Mouse (Mus musculus) myocyte (in vitro differentiated cells): ENCODE data around the gene Fat3. TPM values are rescaled to one million over a fixed set of nuclear protein-coding genes. Genes with fewer than 3 reads are reported as not detected.

Source experiments
- H3K27me3 ChIP-seq: one replicate; pipeline ENCODE4 v1.6.1; 2011; ENCODE audit not compliant: control insufficient read depth, insufficient read depth, insufficient read length
- H3K36me3 ChIP-seq: one replicate; pipeline ENCODE4 v1.6.1; 2011; ENCODE audit not compliant: control insufficient read depth, insufficient read depth
- H3K4me2 ChIP-seq: one replicate; pipeline ENCODE4 v1.6.1; 2011; ENCODE audit warnings: low read depth, control low read depth
- H3K4me3 ChIP-seq: one replicate; pipeline ENCODE4 v1.5.1; 2011; ENCODE audit warnings: mild to moderate bottlenecking, control low read depth, moderate library complexity
- H3K79me2 ChIP-seq: one replicate; pipeline ENCODE4 v1.6.1; 2011; ENCODE audit not compliant: control insufficient read depth, insufficient read depth
- H3ac ChIP-seq: one replicate; pipeline ENCODE4 v1.6.1; 2011; ENCODE audit not compliant: control insufficient read depth, insufficient read length
- CEBPB ChIP-seq: IDR thresholded peaks from 2 replicates; pipeline ENCODE4 v1.6.1; 2011; ENCODE audit warnings: mild to moderate bottlenecking, moderate library complexity; ENCODE audit not compliant: poor library complexity, insufficient read depth, severe bottlenecking
- E2F4 ChIP-seq: IDR thresholded peaks from one replicate; pipeline ENCODE4 v1.6.1; 2011; ENCODE audit warnings: mild to moderate bottlenecking, control low read depth, moderate library complexity; ENCODE audit not compliant: insufficient read depth
- MAX ChIP-seq: IDR thresholded peaks from one replicate; pipeline ENCODE4 v1.6.1; 2011; ENCODE audit warnings: low read depth, mild to moderate bottlenecking, control low read depth
- MYOD1 ChIP-seq, 3 experiments: IDR thresholded peaks; one replicate each; pipeline ENCODE4 v1.6.1; 2011; ENCODE audit warnings: control low read depth in 2 of 3, low read depth in 2 of 3, mild to moderate bottlenecking in 2 of 3, moderate library complexity in 1 of 3; ENCODE audit not compliant: insufficient read length in 2 of 3, control insufficient read depth in 1 of 3
- MYOG ChIP-seq, 3 experiments: IDR thresholded peaks; one replicate each; pipeline ENCODE4 v1.6.1; 2011; ENCODE audit warnings: control low read depth in 2 of 3, low read depth in 2 of 3, mild to moderate bottlenecking in 2 of 3; ENCODE audit not compliant: insufficient read length in 2 of 3, control insufficient read depth in 1 of 3, insufficient read depth in 1 of 3
- POLR2A ChIP-seq: IDR thresholded peaks from one replicate; pipeline ENCODE4 v1.6.1; 2011; ENCODE audit warnings: low read depth, mild to moderate bottlenecking, control low read depth, moderate library complexity; ENCODE audit not compliant: insufficient read length
- POLR2AphosphoS2 ChIP-seq: IDR thresholded peaks from one replicate; pipeline ENCODE4 v1.6.1; 2011; ENCODE audit warnings: low read depth, control low read depth; ENCODE audit not compliant: insufficient read length
- REST ChIP-seq: IDR thresholded peaks from one replicate; pipeline ENCODE4 v1.6.1; 2011; ENCODE audit warnings: mild to moderate bottlenecking, control low read depth, moderate library complexity; ENCODE audit not compliant: insufficient read depth, insufficient read length
- SRF ChIP-seq: IDR thresholded peaks from one replicate; pipeline ENCODE4 v1.6.1; 2011; ENCODE audit warnings: low read depth; ENCODE audit not compliant: control insufficient read depth, insufficient read length
- TCF12 ChIP-seq: IDR thresholded peaks from one replicate; pipeline ENCODE4 v1.6.1; 2011; ENCODE audit warnings: mild to moderate bottlenecking, control low read depth; ENCODE audit not compliant: poor library complexity, insufficient read depth, severe bottlenecking
- TCF3 ChIP-seq: IDR thresholded peaks from one replicate; pipeline ENCODE4 v1.6.1; 2011; ENCODE audit warnings: low read depth, control low read depth; ENCODE audit not compliant: insufficient read length
- USF1 ChIP-seq: IDR thresholded peaks from one replicate; pipeline ENCODE4 v1.6.1; 2011; ENCODE audit warnings: low read depth, mild to moderate bottlenecking, control low read depth, moderate library complexity
- polyA plus RNA-seq: library from polyadenylated mRNA; unstranded; fragments of >200 nt; fragmentation: generic; extraction: Trizol; gene quantifications from one replicate; pipeline ENCODE4 v1.2.1, GENCODE M21; 2012; ENCODE audit warnings: missing spikeins

Gene Fat3
- polyA plus RNA-seq, 1 experiment, result not detected

GRCm38 (mm10) chr9:15939594-15939993 lies 561.5 kb downstream of the Fat3 start:
- Histone ChIP-seq H3K4me2 (no peak overlapping the region), H3ac (no peak overlapping the region), H3K4me3 (no peak overlapping the region), H3K27me3 (no peaks in the 10 kb centered on the region), H3K79me2 (no peaks in the 10 kb centered on the region), H3K36me3 (no peaks in the 10 kb centered on the region)
- TF ChIP-seq POLR2A (no peak), MAX (no peak), TCF3 (no peak), TCF12 (no peak), SRF (no peak), REST (no peak), MYOD1 (IDR thresholded peaks at IDR 0.05; ENCODE audit: control insufficient read depth in 1 of 3, insufficient read length in 2 of 3, low read depth in 2 of 3) (no peak), MYOG (IDR thresholded peaks at IDR 0.05; ENCODE audit: control insufficient read depth in 1 of 3, insufficient read depth in 1 of 3, insufficient read length in 2 of 3, low read depth in 2 of 3) (no peak), POLR2AphosphoS2 (no peak), USF1 (no peak), E2F4 (no peak)

- no peak overlapping the region for H3K4me2 ChIP-seq
- H3K4me3 ChIP-seq, result no peak overlapping the region
- TF ChIP-seq USF1 (no peak), MAX (no peak), E2F4 (no peak), CEBPB (no peak), POLR2A (no peak), POLR2AphosphoS2 (no peak), MYOG (IDR thresholded peaks at IDR 0.05; ENCODE audit: control insufficient read depth in 1 of 3, insufficient read depth in 1 of 3, insufficient read length in 2 of 3, low read depth in 2 of 3) (peak in 1 of 3 experiments; percentile 15), SRF (no peak), REST (no peak), TCF12 (no peak), MYOD1 (IDR thresholded peaks at IDR 0.05; ENCODE audit: control insufficient read depth in 1 of 3, insufficient read length in 2 of 3, low read depth in 2 of 3) (peak in 1 of 3 experiments; percentile 14), TCF3 (no peak)
- H3K27me3 ChIP-seq, result no peaks in the 10 kb centered on the region
- H3K79me2 ChIP-seq, result no peaks in the 10 kb centered on the region
- H3ac ChIP-seq, result no peak overlapping the region
- H3K36me3 ChIP-seq, result no peaks in the 10 kb centered on the region
Observed at GRCm38 (mm10) chr9:15937837-15938514, 563.1 kb downstream of the Fat3 start.

GRCm38 (mm10) chr9:15930928-15931443 lies 570.1 kb downstream of the Fat3 start:
- Histone ChIP-seq H3K79me2 (no peaks in the 10 kb centered on the region), H3K36me3 (no peaks in the 10 kb centered on the region), H3ac (no peak overlapping the region), H3K4me2 (no peak overlapping the region), H3K27me3 (no peaks in the 10 kb centered on the region), H3K4me3 (no peak overlapping the region)
- TF ChIP-seq REST, result no peak
- TF ChIP-seq POLR2AphosphoS2, result no peak
- no peak for TF ChIP-seq TCF12
- TF ChIP-seq E2F4, result no peak

- H3K4me2 ChIP-seq, result no peak overlapping the region
- no peak overlapping the region for H3ac ChIP-seq
- TF ChIP-seq CEBPB (no peak), E2F4 (no peak), TCF3 (no peak), MYOG (IDR thresholded peaks at IDR 0.05; ENCODE audit: control insufficient read depth in 1 of 3, insufficient read depth in 1 of 3, insufficient read length in 2 of 3, low read depth in 2 of 3) (no peak), TCF12 (no peak), POLR2A (no peak), POLR2AphosphoS2 (no peak), MYOD1 (IDR thresholded peaks at IDR 0.05; ENCODE audit: control insufficient read depth in 1 of 3, insufficient read length in 2 of 3, low read depth in 2 of 3) (no peak), SRF (no peak), MAX (no peak), USF1 (no peak), REST (no peak)
Observed at GRCm38 (mm10) chr9:15928331-15928730, 572.8 kb downstream of the Fat3 start.

More at GRCm38 (mm10) chr9:15928331-15928730, 572.8 kb downstream of the Fat3 start:
- Histone ChIP-seq H3K27me3 (no peaks in the 10 kb centered on the region), H3K36me3 (no peaks in the 10 kb centered on the region), H3K4me3 (no peak overlapping the region), H3K79me2 (no peaks in the 10 kb centered on the region)
